Mouse (Mus musculus) gastrocnemius, postnatal 14 days (tissue): ENCODE measurements around the gene Mad1l1. TPM values are rescaled to one million over a fixed set of nuclear protein-coding genes. Genes with fewer than 3 reads are reported as not detected.
A peak's percentile ranks its signal among the peaks of the same experiment; 100 is the strongest.

Experiments
- DNase-seq: peaks from one replicate; pipeline ENCODE4 v3.0.0; 2021; ENCODE audit warnings: mixed read lengths
- intact Hi-C: fragments of 180-260 bp; cut with DNase I; formaldehyde crosslinking; loops from one replicate; pipeline ENCODE4 v1.15.1; 2025; ENCODE audit warnings: low total_unique reads
- total RNA-seq, 2 experiments: library from RNA; stranded (reverse); gene quantifications; 2 replicates each; pipeline ENCODE4 v1.2.3; 2021

Gene Mad1l1
- total RNA-seq, 2 experiments from 2014 or later, result 9.5 to 10.2 TPM

DNA sequence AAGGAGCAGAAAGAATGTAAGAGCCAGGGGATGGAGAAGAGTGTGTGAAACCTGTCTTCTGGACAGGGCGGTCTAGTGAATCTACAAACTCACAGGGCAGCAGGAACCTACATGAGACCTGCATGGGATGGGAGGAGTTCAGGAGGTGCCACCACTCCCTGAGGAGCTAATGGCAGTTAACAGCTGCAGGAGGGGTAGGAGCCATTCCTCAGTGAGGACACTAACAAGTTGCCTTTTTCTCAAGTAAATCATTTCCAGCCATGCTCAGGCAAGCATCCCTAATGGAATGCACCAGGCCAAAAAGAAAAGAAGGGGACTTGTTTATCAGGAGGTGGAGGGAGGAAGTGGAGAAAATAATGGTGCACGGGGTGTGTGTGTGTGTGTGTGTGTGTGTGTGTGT is 95.5 kb downstream of the Mad1l1 start:
- intact Hi-C loops, result no loop called here
- no peak for DNase-seq

GRCm38 (mm10) chr5:140225103-140225502 is 96.2 kb downstream of the Mad1l1 start:
- intact Hi-C loops, result no loop called here
- DNase-seq, result no peak

DNA sequence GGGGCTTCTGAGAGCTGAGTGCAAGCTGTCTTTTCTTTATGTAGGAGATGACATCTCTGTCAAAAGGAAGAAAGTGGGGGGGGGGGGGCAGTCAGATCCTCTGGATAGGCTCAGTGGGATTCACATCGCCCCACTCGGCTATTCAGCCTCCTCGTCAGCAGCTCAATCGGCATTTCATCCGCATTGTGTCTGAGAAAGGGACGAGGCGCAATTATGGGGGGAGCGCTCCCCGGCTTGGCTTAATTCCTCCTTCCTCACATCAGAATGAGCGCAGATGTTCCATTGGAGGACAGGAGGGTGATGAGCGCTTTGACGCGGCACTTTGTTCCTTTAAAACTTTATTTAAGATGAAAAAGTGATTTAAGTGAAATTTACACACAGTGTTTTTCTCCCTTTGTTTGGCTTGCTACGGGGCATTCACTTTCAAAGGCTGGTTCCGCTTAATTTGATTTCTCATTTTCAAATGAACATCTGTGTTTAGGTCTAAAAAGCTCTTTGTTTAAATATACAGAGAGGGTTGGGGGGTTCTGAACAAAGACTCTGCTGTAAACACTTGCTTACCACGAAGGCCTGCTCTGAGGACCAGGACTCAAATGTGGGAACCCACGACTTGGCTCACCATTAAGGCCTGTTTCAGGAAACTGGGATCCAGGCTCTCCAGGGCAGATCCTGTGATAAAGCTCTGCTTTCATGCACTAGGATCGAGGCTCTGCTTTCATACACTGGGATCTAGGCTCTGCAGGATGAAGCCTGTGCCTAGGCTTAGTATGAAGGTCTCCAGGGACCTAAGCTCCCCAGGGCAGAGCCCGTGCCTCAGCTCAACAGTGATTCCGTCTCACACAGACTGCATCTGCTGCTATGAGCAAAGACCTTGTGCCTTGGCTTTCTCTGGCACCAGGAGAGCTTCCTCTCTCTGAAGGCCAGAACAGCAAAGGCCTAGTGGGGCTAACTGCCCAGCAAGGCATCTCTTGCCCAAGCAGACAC is 98.0 kb downstream of the Mad1l1 start:
- DNase-seq, result no peak
- intact Hi-C loops, result no loop called here

GRCm38 (mm10) chr5:140221016-140221650 is 100.2 kb downstream of the Mad1l1 start:
- peak; percentile 30 for DNase-seq

GRCm38 (mm10) chr5:140219252-140219651 is 102.1 kb downstream of the Mad1l1 start:
- intact Hi-C loops, result no loop called here

More at GRCm38 (mm10) chr5:140221016-140221650, 100.2 kb downstream of the Mad1l1 start:
- intact Hi-C loops, result no loop called here

GRCm38 (mm10) chr5:140217900-140218299 is 103.5 kb downstream of the Mad1l1 start:
- intact Hi-C loops, result no loop called here
- peak; percentile 18 for DNase-seq

More at GRCm38 (mm10) chr5:140219252-140219651, 102.1 kb downstream of the Mad1l1 start:
- DNase-seq, result no peak

GRCm38 (mm10) chr5:140217083-140217482 is 104.3 kb downstream of the Mad1l1 start:
- DNase-seq, result no peak
- intact Hi-C loops, result no loop called here

DNA sequence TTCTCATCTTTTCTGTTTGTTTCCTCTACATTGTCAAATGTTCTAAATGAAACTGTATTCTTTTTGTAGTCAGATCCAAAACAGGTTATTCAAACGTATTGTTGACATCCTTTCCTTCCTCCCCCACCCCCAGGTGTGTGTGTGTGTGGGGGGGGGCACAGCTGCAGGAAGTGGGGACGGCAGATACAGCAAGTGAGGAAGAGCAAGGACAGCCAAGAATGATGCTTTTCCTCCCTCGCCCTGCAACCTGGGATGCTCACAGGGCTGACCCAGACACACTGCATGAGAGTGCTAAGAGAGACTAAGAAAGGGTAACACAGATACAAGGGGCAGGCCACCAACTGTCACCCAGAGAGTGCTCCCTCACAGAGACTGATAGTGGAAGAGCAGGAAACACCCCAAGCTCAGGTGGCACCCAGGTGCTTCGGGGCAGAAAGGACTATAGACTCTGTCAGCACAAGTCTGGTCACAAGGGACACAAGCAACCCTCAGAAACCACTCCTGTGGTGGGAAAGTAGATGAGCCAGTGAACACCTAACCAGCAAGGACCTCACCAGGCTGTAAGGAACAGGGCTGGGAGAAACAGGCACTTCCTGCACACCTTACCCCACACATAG is 105.8 kb downstream of the Mad1l1 start:
- intact Hi-C loops, result no loop called here
- DNase-seq, result no peak

DNA sequence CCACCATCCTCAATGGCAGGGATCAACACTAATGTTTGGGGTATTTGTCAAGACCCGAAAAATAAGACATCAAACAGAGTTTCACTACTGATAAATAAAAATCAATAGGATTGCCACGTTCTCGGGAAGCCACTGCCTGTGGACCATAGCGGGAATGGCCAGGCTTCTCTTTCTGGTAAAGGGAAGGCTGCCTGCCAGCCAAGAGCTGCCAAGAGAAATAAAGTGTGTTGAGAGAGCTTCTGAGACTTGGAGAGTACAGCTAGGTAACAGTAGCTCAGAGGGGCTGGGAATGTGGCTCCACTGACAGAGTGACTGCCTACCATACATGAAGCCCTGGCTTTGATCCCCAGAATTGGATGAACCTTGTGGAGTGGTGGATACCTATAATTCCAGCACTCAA is 108.4 kb downstream of the Mad1l1 start:
- intact Hi-C loops, result no loop called here

GRCm38 (mm10) chr5:140210417-140211184 is 110.8 kb downstream of the Mad1l1 start:
- no peak for DNase-seq
- intact Hi-C loops, result no loop called here

More for the DNA sequence above, 108.4 kb downstream of the Mad1l1 start:
- no peak for DNase-seq

GRCm38 (mm10) chr5:140208743-140209409 is 112.5 kb downstream of the Mad1l1 start:
- peak; percentile 57 for DNase-seq
- intact Hi-C loops, result no loop called here

DNA sequence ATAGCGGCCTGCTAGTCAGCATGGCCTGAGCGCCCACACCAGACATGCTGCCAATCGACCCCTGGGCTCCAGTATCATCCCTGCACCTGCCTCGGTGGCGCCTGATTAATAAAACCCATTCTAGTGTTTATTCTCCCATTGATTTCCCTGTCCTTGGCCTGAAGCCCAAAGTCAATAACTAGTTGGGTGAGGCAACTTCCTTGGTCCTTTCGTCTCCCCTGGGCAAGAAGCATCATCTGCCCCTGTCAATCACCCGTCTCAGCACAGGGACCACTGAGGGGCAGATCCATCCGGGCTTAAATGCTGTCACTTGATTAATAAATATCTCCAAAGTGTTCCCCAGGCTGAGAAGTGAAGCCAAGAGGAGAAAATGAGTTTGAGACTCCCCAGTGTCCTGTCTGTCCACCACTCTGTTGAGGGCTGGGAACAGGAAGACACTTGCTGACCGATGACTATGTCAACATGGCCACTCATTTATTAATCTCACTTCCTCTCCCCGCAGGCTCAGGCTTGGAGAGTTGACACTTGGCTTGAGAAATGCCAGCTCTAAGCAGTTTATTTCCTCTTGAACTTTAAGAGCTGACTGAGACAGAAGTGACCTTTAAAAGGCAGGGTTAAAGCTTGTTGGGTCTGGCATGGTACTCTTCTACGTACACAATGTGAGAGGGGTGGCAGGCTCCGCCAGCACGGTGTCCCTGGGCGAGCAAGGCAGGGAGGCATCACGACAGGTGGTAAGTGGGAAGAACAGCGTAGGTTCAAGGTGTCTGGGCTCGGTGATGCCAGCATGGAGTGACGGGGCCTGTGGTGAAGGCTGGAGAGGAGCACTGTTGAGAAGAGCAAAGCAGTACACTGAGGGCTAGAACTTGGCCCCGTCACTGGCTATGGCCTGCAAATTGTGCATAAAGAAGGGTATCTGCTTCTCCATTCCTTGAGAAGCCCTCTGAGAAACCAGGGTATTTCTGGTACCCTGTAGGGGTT is 114.3 kb downstream of the Mad1l1 start:
- DNase-seq, result no peak

DNA sequence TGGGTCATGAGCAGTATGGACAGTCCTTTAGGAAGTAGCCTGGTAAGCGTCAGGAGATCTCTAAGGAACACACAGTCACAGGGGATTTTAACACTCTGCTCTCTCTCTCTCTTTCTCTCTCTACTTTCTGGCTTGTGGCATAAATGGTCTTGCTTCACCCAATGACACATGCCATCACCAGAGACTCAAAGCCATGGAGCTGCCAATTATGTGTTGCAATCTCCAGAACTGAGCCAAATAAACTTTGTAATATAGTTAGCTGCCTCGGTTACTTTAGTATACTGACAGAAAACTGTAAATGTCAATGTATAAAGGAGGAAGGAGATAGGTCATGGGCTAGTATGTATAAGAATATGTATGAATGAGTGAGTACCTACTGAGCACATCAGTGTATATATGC is 115.4 kb downstream of the Mad1l1 start:
- intact Hi-C loops, result no loop called here

More for the DNA sequence above, 114.3 kb downstream of the Mad1l1 start:
- intact Hi-C loops, result no loop called here

DNA sequence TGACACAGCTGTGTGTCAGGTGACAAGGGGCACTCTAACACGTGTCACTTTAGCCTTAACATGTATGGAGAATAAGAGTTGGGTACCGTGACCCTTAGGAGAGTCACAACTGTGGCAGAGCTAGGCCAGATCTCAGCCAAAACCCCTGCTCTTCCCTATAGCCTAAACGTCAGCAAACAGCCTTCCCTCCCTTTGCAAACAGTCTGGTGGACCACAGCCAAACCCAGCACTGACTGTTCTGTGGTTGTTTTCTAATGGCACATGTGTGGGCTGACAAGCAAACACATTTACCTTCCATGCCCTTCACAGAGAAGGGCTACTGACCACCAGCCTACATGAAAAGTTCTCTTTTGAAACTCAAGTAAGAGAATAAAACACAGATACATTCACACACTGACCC is 116.9 kb downstream of the Mad1l1 start:
- intact Hi-C loops, result no loop called here
- no peak for DNase-seq

More for the DNA sequence above, 115.4 kb downstream of the Mad1l1 start:
- no peak for DNase-seq

DNA sequence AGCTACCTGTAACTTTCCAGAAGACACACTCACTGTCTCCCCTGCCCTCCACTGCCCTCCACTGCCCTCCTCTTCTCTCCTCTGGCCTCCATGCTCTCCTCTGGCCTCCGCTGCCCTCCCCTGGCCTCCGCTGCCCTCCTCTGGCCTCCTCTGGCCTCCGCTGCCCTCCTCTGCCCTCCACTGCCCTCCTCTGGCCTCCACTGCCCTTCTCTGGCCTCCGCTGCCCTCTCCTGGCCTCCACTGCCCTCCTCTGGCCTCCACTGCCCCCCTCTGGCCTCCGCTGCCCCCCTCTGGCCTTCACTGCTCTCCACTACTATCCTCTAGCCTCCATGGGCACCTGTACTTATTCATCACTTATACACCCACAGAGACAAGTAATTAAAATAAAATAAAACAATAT is 117.3 kb downstream of the Mad1l1 start:
- no peak for DNase-seq
- intact Hi-C loops, result no loop called here

- DNase-seq, result no peak
- intact Hi-C loops, result no loop called here
Observed at GRCm38 (mm10) chr5:140202451-140202850, 118.9 kb downstream of the Mad1l1 start.

DNA sequence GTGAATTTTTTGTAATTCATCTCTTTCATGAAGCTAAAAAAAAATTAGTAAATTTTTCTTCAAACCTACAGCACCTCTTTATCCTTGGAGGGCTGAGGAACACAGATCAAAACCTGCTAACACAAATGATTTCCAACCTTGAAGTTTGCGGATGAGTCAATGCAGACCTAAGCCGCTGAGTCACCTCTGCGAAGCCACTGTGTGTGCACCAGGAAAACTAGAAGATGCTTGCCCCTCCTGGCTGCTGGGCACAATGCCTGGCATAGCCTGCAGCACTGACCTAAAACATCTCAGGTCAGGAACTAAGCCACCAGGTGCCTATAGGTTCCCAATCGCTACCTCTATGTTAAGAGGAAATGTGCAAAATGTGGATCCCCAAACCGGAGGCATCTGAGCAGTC is 119.8 kb downstream of the Mad1l1 start:
- DNase-seq, result no peak
- intact Hi-C loops, result no loop called here

GRCm38 (mm10) chr5:140201109-140201508 is 120.2 kb downstream of the Mad1l1 start:
- intact Hi-C loops, result no loop called here
- no peak for DNase-seq
